Mouse (Mus musculus) liver, embryonic 14.5 days (tissue): Measurements from ENCODE around the gene Mpnd.

Source experiments
- CTCF ChIP-seq: IDR thresholded peaks from 2 replicates; pipeline ENCODE4 v1.5.1; 2016; ENCODE audit warnings: antibody characterized with exemption, low read depth, control low read depth
- EP300 ChIP-seq: IDR thresholded peaks from 2 replicates; pipeline ENCODE4 v1.6.1; 2016; ENCODE audit warnings: antibody characterized with exemption, low read depth

DNA sequence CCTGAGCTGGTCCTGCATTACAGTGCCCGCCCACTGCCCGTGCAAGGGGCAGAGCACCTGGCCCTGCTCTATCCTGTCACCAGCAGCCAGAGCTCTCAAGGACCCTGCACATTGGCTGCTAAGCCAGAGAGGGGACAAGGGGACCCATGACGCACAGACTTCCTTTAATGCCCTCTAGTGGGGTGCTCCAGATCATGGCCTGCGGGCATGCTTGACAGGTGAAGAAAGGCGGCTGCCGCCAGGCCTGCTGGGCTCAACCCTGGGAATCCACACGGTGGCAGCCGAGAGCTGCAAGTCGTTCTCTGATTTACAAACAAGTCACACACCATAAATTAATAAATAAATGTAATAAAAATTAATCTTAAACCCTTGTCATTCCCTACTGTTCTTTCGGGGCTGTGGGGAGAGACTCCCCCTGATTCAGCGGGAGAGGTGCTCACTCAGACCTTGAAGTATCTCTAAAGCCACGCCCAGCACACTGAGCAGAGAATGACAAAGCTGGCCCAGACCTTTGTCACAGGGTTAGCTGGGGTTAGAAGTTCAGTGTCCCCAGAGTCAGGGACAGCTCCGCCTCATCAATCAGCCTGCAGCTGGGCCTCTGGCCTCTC lies 29.2 kb upstream of the Mpnd start:
- peak; percentile 78 for TF ChIP-seq CTCF
- TF ChIP-seq EP300, result no peak
